Mouse (Mus musculus) kidney, adult 11 months (tissue): ENCODE measurements around the gene Gm49776.
"Not testable (repeated sequence)": the region's sequence is repeated elsewhere in the genome, so short reads cannot be mapped to it uniquely, and the experiment has no call there.

Experiments used
- DNase-seq: peaks from one replicate; pipeline ENCODE4 v3.0.0; 2022

Gene Gm49776

DNA sequence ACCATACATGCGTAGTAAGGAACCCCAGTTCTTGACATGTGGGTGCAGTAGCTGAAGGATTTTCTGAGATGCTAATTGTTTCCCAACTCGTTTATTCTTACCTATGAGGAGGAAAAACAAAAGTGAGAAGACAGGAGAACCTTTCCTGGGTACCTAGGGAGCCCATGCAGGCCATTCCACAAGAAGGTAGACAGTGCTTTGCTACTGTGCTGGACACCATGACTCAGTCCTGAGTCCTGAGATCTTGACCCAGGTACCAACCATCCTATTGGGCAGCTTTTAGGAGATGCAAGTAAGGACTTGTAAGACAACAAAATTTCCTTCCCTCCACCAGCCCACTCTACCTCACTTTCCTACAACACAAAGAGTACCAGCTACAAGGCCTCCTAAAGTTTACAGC lies at the start of gene Gm49776:
Gene Gm49776 (minus strand): TSS at position 101 of the 400 bp plus-strand sequence.
- DNase-seq: no peak

DNA sequence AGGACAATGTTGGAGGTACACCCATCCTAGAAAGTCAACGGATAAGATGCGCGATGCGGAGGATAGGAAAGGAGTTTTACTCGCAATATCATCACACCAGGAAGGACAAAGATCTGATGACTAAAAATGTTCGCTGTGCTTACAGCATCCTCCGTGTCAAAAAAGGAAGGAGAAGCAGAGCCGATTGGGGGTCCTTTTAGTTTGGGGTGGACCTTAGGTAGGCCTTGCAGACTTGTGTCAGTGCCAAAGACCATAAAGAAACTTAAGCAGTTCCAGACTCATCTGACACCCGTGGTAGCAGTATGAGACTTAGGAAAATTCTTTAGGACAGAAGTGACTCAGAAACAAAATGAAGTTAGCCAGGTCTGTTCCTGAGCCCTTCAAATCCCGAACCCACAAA lies 31.5 kb upstream of the Gm49776 start:
- DNase-seq: not testable (repeated sequence)

DNA sequence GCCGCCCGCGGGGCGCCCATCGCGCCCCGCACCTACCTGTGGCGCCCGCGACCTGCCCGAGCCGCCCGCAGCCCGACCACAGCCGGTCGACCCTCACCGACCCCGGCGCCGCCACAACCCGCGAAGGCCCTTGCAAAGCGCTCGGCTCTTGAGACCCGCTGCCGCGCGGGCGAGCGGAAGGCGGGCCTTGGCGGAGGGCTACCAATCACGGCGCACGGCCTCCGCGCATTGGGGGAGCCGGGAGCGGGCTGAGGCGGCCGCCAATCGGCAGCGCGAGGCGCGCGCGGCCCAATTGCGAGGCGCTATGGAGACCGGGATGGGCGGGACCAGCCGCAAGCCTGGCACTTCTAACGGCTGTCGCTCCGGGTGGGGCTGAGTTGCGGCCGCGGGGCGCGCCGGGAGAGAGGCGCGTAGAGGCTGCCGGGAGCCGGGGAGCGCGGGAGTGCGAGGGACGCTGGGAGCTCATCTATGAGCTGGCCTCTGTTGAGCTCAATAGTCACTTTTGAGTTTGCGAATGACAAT lies 31.0 kb upstream of the Gm49776 start, which contains the start of gene Dgcr8:
Gene Dgcr8 (minus strand): TSS at position 180 of the 522 bp plus-strand sequence.
- DNase-seq: peak; percentile 98

- DNase-seq: no peak
Measured at GRCm38 (mm10) chr16:18288581-18289061, 30.5 kb upstream of the Gm49776 start.

GRCm38 (mm10) chr16:18288166-18288565 lies 30.0 kb upstream of the Gm49776 start:
- DNase-seq: no peak

DNA sequence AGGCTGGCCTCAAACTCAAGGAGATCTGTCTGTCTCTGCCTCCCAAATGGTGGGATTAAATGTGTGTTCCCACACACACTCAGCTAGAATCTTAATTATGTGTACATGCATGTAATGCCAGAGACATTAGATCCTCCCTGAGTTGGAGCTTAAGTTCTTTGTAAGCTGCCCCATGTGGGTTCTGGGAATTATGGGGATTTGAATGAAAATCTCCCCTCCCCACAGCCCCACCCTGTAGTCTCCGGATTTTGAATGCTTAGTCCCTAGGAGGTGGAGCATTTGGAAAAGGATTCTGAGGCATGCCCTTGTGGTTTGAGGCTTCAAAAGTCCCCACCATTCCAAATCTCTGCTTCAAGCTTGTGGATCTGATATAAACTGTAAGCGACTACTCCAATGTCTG lies 17.0 kb upstream of the Gm49776 start:
- DNase-seq: no peak

DNA sequence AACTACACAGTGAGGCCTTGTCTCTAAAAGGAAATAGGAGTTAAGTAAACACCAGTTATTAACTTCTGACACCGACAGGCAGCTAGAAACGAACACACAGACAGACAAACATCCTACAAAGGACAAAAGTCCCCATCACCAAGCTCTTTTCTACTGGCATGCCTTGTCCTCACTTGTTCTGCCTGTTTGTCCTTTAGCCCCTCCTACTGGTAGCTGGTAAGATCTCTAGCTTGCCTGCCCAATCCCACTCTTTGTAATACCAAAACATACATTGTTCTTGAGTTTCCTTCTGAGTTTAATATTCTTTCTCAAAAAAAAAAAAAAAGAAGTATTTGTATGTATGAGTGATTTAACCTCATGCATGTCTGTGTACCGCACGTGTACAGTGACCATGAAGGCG lies 10.1 kb upstream of the Gm49776 start:
- no peak for DNase-seq

DNA sequence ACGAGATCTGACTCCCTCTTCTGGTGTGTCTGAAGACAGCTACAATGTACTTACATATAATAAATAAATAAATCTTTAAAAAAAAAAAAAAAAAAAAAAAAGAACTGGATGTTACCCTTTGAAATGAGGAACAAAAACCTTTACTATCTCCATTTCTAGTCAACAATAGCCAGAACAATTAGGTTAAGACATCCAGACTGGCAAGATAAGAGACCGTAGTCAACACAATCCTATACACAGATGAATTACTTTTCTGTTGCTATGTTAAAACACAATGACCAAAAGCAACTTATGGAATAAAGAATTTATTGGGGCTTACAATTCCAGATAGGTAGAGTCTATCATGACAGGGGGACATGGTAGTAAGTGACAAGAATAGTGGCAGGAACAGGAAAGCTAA lies 6.9 kb upstream of the Gm49776 start:
- no peak for DNase-seq

- no peak for DNase-seq
Measured at GRCm38 (mm10) chr16:18253866-18254265, 4.3 kb downstream of the Gm49776 start.

GRCm38 (mm10) chr16:18252736-18253135 lies 5.4 kb downstream of the Gm49776 start:
- DNase-seq: no peak

GRCm38 (mm10) chr16:18250828-18251790 lies 7.0 kb downstream of the Gm49776 start:
- DNase-seq: no peak

- no peak for DNase-seq
Measured at GRCm38 (mm10) chr16:18250231-18250630, 7.9 kb downstream of the Gm49776 start.

GRCm38 (mm10) chr16:18249364-18249967 lies 8.7 kb downstream of the Gm49776 start:
- DNase-seq: peak; percentile 36

GRCm38 (mm10) chr16:18248433-18249363 lies 9.4 kb downstream of the Gm49776 start, which contains the start of the genes Trmt2a and Ranbp1:
Gene Trmt2a (plus strand): TSS chr16:18248679.
Gene Ranbp1 (minus strand): TSS chr16:18248732.
- peak; percentile 98 for DNase-seq

DNA sequence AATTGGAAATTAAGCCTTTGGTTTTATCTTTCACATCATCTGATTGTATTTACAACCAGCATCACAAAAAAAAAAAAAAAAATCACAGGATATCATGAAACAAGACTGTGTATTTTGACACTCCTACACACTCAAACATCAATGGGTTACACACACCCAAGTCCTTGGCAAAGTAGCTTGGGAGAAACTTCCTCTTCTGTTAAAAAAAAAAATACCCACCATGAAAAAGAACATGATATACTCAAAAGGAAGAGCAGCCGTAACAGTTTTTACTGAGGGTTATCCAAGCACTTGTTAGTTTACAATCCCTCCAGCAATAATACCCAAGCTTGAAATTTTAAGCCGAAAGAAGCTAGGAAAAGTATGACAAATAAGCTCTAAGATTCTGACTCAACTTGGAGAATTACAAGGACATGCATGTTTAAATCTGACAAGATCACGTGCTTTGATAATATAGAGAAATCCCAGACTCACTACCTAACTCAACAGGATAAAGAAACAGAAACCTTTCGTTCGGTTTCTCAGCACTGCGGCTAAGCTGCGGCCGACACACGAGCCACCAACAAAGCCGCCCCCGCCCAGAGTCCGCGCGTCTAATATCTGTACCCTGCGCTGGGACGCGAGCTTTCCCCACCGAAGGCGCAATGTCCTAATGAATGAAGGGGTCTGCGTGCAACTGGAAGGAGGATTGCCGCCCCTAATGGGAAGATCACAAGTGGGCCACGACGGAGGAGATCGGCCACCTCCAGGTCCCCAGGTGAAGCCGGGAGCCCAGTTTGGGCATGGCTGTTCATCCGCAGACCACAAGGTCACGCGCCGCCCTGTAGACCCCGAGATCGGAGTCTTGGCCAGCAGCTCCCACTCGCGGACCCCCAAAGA lies 10.4 kb downstream of the Gm49776 start:
- DNase-seq: no peak

DNA sequence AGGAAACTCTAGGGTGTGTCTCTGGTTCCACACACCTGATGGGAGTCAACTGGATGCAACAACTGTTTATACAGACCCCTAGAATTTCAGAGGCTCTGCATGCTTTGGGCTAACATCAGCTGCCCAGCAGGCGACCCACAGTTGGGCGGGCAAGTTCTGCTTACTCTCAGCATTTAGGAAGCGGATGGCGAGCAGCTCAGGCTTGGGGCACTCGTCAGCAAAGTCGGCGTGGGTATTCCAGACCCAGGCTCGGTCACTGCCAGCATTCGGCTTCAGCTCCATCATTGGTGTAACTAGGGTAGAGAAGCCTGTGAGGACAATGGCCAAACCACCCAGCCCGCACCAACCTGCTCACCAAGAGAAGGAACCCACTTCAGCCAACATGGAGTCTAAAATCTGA lies 16.5 kb downstream of the Gm49776 start:
- no peak for DNase-seq

DNA sequence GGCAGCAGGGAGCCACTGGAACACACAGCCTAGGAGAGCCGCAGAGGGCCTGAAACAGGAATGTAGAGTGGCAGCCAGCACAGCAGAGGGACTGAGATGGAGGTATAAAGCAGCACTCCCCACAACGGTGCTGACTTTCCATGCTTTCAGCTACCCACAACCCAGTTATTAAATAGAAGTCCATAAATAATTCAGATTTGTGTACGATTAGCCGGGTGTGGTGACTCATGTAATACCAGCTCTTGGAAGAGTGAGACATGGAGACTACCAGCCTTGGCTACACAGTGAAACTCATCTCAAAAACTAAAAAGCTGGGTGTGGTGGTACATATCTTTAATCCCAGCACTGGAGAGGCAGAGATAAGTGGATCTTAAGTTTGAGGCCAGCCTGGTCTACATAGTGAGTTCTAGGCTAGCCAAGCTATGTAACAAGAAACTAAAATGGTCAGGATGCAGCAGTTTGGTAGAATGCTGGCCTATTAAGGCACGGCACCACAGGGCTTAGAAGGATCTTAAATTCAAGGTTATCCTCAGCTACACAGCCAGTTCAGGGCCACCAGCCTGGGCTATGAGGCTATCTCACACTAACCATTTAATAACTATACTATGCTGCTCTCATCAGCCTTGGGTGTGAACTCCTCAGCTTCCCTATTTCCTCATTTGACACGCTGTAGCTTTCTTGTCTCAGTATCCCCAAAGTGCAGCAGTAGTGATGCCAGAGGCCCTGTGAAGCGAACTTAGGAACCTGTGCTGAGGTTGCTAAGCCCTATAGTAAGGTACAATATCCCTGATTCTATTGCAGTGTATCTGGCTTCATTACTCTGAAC lies 21.2 kb downstream of the Gm49776 start:
- no peak for DNase-seq

- DNase-seq: peak; percentile 74
Measured at GRCm38 (mm10) chr16:18235389-18236065, 22.6 kb downstream of the Gm49776 start.

DNA sequence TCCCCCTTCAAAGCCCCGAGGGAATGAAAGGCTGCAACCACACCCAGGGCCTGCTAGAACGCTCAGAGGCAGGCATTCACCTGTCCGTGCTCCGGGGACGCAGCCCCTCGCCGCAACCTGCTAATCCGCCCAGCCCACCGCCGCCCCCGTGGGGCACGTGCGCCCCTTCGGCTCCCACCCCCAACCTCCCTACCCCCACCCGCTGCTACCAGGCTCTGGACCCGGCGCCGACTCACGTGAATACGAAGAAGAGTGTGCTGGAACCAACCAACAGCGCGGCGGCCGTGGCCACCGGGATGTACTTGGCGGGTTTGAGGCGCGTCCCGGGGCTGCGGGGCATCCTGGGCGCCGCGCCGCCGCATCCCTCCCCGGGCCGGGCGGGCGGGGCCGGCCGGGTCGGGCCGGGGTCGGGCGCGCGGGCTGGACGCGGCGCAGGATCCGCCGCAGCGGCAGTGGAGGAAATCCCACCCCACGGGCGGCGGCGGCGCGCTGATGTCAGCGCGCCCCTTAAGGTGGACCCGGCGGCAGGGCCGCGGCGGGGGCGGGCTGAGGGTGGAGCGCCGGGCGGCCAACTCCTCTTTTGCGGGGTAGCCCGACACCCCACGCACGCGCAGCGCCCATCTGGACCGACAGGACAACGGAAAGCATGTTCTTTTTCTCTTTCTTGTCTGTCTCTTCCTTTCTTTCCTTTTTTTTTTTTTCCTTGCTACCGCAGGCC lies 23.3 kb downstream of the Gm49776 start, which contains the start of gene Zdhhc8:
Gene Zdhhc8 (minus strand): TSS at position 466 of the 718 bp plus-strand sequence.
- peak; percentile 63 for DNase-seq
